Mouse (Mus musculus) kidney, postnatal 25 days (tissue): ENCODE results near the gene Eme1.

ENCODE experiments used
- DNase-seq, 2 experiments: peaks; one replicate each; pipeline ENCODE4 v3.0.0; 2021; ENCODE audit warnings: mixed read lengths in 2 of 2

Eme1 gene

DNA sequence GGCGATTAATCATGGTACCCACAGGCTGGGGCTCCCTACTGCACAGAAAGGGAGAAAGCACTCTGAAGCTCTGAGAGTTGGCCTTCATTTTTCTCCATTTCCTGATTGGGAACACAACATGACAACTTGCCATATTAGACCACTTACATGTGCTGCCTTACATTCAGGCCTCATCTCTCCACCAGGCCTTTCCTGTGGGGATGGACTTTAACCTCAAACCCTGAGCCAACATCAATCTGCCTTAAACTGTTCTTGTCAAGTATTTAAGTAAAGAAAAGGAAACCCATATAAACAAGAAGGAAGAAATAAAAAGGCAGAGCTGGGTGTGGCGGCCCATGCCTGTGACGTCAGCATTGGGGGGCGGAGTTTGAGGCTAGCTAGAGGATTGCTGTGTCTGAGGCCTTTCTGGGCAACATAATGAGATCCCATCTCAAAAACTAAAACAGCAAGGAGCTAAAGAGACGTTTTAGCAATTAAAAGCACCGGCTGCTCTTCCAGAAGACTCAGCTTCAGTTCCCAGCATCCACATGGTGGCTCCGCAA, 57.4 kb downstream of the Eme1 start:
- peak in 1 of 2 experiments; percentile 52 for DNase-seq
